Mouse (Mus musculus) hindlimb bud, embryonic 11.5 days (tissue): ENCODE data around the gene Ntn5.

Experiments used
- DNase-seq: peaks from one replicate; pipeline ENCODE4 v3.0.0-alpha.2; 2012; ENCODE audit warnings: low read depth, low spot score; ENCODE audit errors: extremely low spot score

Gene Ntn5

DNA sequence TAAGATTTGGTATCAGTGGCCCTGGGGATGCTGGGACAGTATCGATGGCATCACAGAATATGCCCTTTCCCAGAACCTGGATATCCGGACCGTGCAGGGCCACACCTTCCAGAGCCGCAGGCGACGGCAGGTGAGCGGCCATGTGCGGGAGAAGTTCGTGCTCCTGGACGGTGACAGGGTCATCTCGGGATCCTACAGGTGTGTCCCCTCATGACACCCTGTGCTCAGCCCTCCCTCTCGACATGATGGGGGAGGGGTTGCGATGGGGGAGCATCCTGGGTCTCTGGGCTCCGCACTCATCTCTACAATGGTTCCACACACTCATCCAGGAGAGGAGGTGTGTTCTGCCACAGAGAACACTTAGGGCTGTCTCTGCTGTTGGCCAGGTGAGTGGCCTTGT, 40.0 kb downstream of the Ntn5 start:
- no peak for DNase-seq

DNA sequence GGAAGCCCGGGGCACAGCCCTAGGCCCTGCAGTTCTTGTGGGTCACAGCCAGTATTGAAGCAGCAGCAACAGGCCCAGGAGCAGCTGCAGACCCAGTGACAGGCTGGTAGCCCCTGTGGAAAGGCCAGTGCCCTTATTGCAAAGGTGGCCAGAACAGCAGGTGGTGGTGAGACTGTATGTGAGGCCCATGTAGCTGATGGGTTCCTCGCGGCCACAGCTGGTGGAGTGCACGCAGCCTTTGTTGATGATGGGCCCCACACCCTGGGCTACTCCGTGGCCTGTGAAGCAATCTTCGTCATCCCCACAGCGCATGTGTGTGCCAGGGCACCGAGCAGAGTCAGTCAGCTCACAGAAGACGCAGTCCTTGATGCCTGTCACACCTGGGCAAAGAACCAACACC, 41.3 kb downstream of the Ntn5 start:
- DNase-seq = no peak

DNA sequence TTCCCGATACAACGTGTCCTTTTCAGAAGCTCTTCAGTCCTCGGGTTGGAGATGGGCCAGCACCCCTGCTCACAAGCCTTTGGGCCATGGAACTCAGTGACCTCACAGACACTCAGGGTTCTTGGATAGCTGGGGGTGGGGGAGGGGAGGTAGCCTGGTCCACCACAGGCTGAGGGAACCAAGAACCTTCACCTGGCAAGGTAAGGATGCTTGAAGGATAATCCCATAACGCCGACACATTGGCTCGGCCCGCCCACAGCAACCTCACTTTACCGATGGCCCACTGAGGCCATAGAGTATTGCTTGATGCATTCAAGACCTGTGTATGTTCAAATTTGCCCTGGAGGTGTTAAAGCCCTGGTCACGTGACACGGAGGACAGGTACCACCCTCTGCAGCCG, 41.9 kb downstream of the Ntn5 start, which contains the start of gene Spaca4:
Gene Spaca4 (minus strand): TSS at position 101 of the 400 bp plus-strand sequence.
- DNase-seq = no peak

DNA sequence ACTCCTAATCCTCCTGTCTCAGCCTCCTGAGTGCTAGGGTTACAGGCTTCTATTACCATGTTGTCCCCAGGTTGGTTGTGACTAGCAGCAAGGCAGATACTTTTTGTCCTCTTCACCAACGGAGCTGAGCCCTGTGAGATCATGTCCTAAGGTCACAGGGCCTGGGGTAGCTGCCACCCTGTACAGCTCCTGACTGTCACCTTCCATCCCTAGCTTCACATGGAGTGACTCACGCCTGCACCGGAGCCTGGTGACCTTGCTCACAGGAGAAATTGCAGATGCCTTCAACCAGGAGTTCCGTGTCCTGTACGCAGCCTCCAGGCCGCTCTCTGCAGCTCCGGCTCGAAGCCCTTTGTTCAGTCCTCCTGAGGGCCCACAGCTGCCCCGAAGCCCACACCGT, 42.6 kb downstream of the Ntn5 start:
- DNase-seq = no peak

DNA sequence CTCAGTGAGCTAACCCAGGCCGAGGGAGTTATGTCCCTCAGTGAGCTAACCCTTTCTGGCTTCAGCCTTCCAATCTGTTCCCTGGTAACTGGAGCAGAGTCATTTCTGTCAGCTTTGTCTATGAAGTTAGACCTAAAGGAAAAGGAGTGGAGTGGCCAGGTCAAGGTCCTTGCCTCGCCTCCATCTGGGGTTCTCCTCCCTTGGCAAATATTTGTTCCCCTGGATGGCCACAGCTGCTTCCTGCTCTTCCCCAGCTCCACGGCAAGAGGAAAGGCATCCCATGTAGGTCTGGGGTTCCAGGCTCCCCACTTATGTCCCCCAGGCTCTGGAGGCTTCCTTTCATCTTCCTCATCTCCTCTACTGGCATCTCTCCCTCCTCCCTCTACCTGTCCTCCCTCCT, 43.8 kb downstream of the Ntn5 start:
- DNase-seq = no peak

DNA sequence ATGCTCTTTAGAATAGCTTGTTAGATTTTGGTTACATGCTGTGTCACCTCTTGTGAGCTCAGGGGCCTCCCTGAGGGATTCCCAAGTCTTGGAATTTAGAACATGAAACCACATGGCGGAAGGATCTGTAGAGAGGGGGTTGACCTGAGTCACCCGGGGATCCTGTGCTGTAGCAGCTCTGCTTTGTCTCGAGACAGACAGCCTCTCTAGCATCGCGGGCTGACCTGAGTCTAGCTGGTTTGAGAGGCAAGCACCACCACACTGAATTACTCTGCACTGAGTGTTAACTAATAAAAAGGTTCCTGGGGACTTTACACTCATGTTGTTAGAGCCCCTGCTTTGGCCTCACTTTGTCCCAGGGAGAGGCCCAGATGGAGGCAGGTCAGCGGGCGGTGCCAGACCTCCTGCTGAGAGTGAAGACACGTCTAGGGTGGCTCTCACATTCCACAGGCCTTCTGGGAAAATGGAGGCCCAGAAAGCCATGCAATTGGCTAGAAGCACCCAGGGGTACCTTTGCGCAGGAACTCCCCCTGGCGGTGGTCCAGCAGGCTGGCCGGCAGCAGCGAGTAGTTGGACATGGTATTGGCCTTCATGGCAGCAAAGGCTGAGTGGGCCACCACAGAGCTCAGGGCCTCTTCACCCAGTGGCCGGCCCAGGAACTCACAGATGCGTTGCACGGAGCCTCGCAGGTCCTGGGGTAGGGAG, 47.1 kb downstream of the Ntn5 start:
- no peak for DNase-seq

DNA sequence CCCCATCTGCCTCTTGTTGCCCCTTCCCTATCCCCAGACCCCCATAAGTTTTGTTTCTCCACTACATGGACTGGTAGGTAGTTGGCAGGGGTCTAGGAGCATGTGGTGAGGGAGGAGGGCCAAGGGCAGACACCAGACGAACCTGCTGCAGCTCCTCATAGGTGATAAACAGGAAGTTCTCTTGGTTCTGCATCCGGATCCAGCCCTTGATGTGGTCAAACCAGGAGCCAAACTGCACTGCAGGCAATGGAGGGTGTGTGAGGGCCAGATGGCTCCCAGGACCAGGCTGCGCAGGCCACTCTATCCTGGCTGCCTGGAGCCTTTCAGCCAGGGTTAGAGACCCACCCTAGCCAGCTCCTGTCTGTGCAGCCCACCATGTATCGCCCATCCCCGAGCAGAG, 49.7 kb downstream of the Ntn5 start:
- DNase-seq = no peak

DNA sequence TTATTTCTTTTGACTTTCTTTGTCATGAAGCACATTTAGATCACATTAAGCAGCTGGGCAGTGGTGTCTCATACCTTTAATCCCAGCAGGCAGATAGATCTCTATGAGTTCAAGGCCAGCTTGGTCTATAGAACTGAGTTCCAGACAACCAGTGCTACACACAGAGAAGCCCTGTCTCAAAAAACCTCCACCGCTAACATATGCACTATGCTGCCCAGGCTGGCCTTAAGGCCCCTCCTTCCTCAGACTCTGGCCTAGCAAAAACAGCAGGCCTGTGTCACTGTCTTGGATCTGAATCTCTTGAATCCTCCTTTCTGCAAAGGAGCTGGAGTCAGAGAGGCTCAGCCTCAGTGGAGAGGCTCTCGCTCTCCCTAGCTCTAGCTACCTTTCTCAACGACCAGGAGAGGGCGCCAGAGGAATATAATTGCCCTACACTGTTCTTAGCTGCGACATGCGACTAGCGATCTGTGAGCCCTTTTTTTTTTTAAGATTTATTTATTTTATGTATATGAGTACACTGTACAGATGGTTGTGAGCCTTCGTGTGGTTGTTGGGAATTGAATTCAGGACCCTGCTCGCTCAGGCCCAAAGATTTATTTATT, 55.4 kb downstream of the Ntn5 start:
- no peak for DNase-seq

DNA sequence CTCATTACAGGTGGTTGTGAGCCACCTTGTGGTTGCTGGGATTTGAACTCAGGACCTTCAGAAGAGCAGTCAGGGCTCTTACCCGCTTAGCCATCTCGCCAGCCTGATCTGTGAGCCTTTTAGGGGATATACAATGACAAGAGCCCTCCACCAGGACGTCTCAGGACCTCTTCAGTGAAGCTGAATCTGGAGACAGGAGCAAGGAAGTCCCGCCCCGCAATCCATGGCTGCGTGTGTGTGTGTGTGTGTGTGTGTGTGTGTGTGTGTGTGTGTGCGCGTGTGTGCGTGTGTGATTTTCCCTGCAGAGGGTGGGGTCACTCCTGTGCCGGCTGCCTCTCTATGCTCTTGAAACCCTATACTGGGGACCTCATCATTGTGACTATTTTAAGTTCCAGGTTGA, 56.0 kb downstream of the Ntn5 start:
- DNase-seq = no peak

DNA sequence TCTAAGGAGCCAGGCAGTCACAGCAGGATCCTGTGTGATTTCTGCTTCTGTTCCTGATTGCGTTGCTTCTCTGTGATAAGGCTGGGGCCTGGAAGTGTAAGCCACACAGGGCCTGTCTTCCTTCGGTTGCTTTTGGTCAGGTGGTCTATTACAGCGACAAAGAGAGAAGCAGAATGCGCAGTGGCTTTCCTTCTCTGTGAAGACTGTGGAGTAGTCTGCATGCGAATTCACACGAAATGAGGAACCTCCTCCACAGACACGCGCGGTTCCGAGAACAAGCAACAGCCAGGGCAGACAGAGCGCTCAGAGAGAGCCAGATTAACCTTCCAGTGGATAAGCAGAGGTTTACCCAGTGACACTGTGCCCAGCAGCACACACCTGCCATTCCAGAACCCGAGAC, 57.5 kb downstream of the Ntn5 start:
- no peak for DNase-seq

DNA sequence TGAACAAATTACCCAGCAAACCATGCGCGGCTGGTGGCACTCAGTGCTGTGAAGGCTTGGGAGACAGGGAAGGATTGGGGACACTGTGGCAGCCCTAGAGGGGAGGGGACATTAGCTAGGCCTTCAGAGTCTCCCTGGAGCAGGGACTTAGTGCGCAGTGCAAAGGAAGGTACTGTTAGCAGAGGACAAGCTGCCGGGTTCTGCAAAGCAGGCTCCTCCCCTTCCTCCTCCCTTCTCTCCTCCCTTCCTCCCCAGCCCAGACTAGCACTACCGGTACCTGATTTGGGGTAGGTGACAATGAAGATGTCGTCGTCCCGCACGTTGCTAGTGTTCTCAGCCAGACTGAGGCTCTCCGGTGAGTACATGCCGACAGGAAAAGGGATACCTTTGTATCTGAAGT, 58.0 kb downstream of the Ntn5 start:
- no peak for DNase-seq

DNA sequence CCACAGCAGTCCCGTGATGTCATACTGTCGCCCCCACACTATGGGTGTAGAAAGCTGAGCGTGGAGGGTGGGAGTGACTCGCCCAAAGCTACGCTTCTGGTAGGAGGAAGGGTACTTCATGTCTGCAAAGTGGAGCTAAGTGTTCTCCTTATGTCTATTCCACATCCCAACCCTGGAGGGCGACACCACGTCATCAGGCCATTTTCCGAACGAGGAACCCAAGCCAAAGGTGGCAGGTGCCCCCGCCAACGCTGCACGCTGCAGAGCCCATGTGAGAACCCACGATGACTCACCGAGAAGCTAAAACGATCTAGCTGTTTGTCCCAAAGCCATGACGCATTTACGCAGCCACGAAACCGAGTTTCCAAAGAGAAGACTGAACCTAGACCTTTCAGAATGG, 58.5 kb downstream of the Ntn5 start:
- no peak for DNase-seq
